Mouse (Mus musculus) intestine, postnatal 0 days (tissue): ENCODE measurements at regions not wholly inside any gene's neighbourhood (a gene's known extent, or its start where the extent isn't known, plus 50 kb on each side); places are given as distances from the start of the nearest gene placed in this dataset.

ENCODE experiments used
- ATAC-seq: fragments of 200-750 bp; cut with Nextera tagmentation; 2 replicates; pipeline ENCODE4 v1.8.0; 2017; ENCODE audit warnings: mild to moderate bottlenecking, moderate TSS enrichment, moderate library complexity
- H3K27ac ChIP-seq: fragments of 300-500 bp; sonication (generic); 2 replicates; pipeline ENCODE4 v1.5.1; 2014; ENCODE audit warnings: mild to moderate bottlenecking, low read depth, low read length, moderate library complexity
- H3K27me3 ChIP-seq: fragments of 300-500 bp; sonication (generic); replicated peaks from 2 replicates; pipeline ENCODE4 v1.6.1; 2014; ENCODE audit warnings: low read length, mixed read lengths; ENCODE audit not compliant: control insufficient read depth, insufficient read depth
- H3K36me3 ChIP-seq: fragments of 300-500 bp; sonication (generic); 2 replicates; pipeline ENCODE4 v1.6.1; 2014; ENCODE audit warnings: mild to moderate bottlenecking, moderate library complexity; ENCODE audit not compliant: control insufficient read depth, insufficient read depth
- H3K4me1 ChIP-seq: fragments of 300-500 bp; sonication (generic); replicated peaks from 2 replicates; pipeline ENCODE4 v1.6.1; 2014; ENCODE audit warnings: antibody characterized with exemption, low read length, mixed read lengths; ENCODE audit not compliant: control insufficient read depth, insufficient read depth
- H3K4me2 ChIP-seq: fragments of 300-500 bp; sonication (generic); replicated peaks from 2 replicates; pipeline ENCODE4 v1.6.1; 2014; ENCODE audit warnings: low read depth, mild to moderate bottlenecking, moderate library complexity
- H3K4me3 ChIP-seq: fragments of 300-500 bp; sonication (generic); 2 replicates; pipeline ENCODE4 v1.5.1; 2014; ENCODE audit warnings: low read depth, low read length
- H3K9ac ChIP-seq: fragments of 300-500 bp; sonication (generic); 2 replicates; pipeline ENCODE4 v1.6.1; 2014; ENCODE audit warnings: mild to moderate bottlenecking, low read depth, low read length
- H3K9me3 ChIP-seq: fragments of 300-500 bp; sonication (generic); 2 replicates; pipeline ENCODE4 v1.6.1; 2016; ENCODE audit warnings: mixed run types; ENCODE audit not compliant: control insufficient read depth
- CTCF ChIP-seq: sonication (generic); IDR thresholded peaks from 2 replicates; pipeline ENCODE4 v1.5.1; 2016; ENCODE audit warnings: low read depth, mild to moderate bottlenecking, control low read depth, antibody characterized with exemption, moderate library complexity
- WGBS: fragments of 180-500 bp; shearing (Covaris S2); extraction: QIAGEN DNeasy Blood & Tissue Kit; methylation state at CpG from one replicate; pipeline ENCODE4 v1.1.7; 2014; 5-methylcytosine and 5-hydroxymethylcytosine counted together

DNA sequence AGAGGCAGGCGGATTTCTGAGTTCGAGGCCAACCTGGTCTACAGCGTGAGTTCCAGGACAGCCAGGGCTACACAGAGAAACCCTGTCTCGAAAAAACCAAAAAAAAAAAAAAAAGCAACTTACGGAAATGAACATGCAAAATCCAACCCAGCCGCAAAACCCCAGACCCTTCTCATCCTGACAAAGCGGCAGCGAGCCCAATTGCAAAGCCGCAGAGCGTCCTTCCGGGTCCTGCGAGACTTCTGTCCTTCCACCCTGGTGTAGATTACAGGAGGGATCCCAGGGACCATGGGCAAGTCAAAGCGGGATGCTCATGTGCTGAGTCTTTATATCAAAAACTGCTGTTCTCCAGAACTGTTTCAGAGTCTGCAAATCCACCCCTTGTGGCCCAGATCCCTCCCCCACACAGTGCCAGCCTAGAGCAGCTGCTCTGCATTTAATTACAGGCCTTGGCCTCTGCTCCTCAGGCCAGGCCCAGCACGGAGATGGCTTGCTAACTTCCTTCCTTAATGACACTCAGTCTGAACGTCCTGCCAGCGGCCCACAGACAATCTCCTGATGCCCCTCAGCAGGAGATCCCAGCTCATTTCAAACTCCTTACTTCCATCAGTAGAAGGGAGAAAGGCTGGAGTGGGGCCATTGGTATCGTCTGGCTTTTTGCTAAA, 67.1 kb upstream of the Tmem150c start:
- no peak for TF ChIP-seq CTCF
- WGBS: 83% methylated on average over 17 of the region's 17 CpGs
- no peaks in the 10 kb centered on the region for H3K36me3 ChIP-seq
- no peak overlapping the region for H3K4me2 ChIP-seq
- H3K4me1 ChIP-seq: no peaks in the 10 kb centered on the region; the same call in 1 of the 2 replicates
- H3K9me3 ChIP-seq: no peaks in the 10 kb centered on the region
- no peak for ATAC-seq
- H3K27me3 ChIP-seq: no peaks in the 10 kb centered on the region
- no peak overlapping the region for H3K27ac ChIP-seq
- H3K9ac ChIP-seq: no peak overlapping the region
- H3K4me3 ChIP-seq: no peak overlapping the region

DNA sequence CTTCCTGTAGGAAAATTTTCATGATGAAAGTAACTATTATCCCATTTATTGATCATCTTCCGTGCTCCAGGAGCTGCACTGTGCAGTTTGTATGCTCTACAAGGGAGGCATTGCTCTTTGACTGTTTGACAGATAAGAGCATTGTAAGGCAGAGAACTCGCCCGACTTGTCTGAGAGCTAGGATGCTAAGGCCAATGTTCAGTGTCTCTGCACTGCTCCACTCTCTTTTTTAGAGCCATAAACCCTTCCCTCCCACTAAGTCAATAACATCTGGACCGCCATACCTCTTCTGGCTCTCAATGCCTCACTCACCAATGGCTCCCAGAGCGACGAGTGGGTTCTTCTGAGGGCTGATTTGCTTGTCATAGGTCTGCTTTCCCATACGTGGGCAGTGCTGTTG, 65.9 kb upstream of the Tmem150c start:
- Histone ChIP-seq H3K27me3 (no peaks in the 10 kb centered on the region), H3K9ac (no peak overlapping the region), H3K4me2 (no peak overlapping the region), H3K36me3 (no peaks in the 10 kb centered on the region), H3K9me3 (no peaks in the 10 kb centered on the region), H3K4me1 (no peaks in the 10 kb centered on the region; the same call in 1 of the 2 replicates), H3K27ac (no peak overlapping the region), H3K4me3 (no peak overlapping the region)
- peak; percentile 58 for ATAC-seq
- no peak for TF ChIP-seq CTCF
- WGBS: 35% methylated on average over 7 of the region's 7 CpGs

DNA sequence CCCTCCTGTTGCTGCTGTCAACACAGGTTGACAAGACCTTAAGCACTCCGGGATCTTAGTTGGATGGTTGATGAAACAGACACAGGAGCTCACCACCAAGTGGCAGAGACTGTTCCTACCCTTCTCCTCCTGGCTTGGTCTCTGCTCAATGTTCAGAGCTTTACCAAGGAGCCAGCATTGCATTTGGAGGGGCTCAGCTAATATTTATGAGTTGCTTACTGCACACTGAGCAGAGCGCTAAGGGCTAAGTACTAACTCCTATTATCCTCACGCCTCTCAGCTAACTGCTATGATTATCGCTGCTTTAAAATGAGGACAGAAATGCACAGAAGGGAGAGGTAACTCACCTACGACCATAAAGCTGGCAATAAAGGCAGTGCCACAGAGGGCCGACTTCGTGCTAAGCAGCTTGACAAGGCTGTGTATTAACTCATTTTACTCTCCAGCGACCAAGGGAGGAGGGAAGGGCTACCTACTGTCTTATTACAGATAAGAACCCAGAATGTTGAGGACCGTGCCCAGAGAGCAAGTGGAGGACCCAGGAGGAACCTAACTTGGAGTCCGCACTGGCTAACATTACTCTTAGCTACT, 65.3 kb upstream of the Tmem150c start:
- Histone ChIP-seq H3K36me3 (no peaks in the 10 kb centered on the region), H3K9me3 (no peaks in the 10 kb centered on the region), H3K9ac (no peak overlapping the region), H3K4me2 (no peak overlapping the region; the same call in 1 of the 2 replicates), H3K27me3 (no peaks in the 10 kb centered on the region), H3K4me3 (no peak overlapping the region), H3K4me1 (no peaks in the 10 kb centered on the region), H3K27ac (no peak overlapping the region)
- no peak for ATAC-seq
- TF ChIP-seq CTCF: no peak
- WGBS: 41% methylated on average over 10 of the region's 10 CpGs

DNA sequence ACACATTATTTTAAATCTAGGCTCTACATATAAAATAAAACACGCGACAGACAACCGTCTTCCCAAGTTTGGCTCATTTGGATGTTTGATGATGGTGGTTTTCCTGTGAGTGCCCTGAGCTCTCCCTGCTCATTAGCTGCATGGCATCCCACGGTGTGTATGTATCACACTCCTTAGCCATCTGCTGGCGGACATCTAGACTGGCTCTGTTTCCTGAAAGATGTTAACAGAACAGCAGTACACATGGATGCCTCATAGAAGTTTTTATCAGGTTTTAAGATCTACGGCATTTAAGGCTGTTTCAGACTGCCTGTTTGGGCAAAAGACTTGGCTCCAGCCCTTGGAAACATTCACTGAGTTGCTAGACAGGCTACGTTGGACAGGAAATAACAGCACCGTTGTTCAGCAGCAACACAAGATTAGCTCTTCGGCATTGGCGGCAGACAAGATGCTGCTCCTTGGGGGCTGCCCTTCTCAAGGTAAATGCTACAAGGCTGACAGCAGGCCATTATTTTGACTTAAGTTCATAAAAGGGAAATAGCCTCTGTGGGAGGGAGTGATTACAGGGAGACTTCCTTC, 61.5 kb upstream of the Tmem150c start:
- Histone ChIP-seq H3K9ac (no peak overlapping the region), H3K4me1 (no peaks in the 10 kb centered on the region), H3K4me2 (no peak overlapping the region), H3K27ac (no peak overlapping the region), H3K36me3 (no peaks in the 10 kb centered on the region), H3K9me3 (no peaks in the 10 kb centered on the region), H3K4me3 (no peak overlapping the region), H3K27me3 (no peaks in the 10 kb centered on the region)
- TF ChIP-seq CTCF: peak; percentile 20; the same call in 1 of the 2 replicates
- 69% methylated on average over 10 of the region's 10 CpGs for WGBS
- no peak for ATAC-seq

DNA sequence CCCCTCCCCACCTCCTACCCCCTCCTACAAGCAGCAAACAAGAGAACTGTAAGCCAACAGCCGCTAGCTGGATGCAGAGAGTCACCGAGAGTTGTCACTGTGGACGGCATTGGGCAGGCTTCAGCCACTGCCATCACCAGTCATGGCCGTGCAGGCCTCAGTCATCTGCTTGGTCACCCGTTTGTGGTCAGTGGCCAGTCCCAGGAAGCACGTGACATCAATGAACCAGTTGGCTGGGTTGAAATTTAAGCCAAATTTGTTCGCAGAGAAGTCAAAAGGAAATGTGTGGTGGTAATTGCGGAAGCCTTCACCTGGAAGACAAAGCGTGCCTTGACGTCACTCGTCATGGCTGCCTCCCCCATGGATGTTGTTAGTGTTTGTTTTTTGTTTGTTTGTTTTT, 60.7 kb upstream of the Tmem150c start:
- no peaks in the 10 kb centered on the region for H3K36me3 ChIP-seq
- WGBS: 80% methylated on average over 11 of the region's 11 CpGs
- no peak for ATAC-seq
- no peaks in the 10 kb centered on the region for H3K9me3 ChIP-seq
- H3K27me3 ChIP-seq: no peaks in the 10 kb centered on the region
- no peaks in the 10 kb centered on the region for H3K4me1 ChIP-seq
- H3K27ac ChIP-seq: no peak overlapping the region
- TF ChIP-seq CTCF: no peak
- H3K9ac ChIP-seq: no peak overlapping the region
- no peak overlapping the region for H3K4me3 ChIP-seq
- no peak overlapping the region for H3K4me2 ChIP-seq

DNA sequence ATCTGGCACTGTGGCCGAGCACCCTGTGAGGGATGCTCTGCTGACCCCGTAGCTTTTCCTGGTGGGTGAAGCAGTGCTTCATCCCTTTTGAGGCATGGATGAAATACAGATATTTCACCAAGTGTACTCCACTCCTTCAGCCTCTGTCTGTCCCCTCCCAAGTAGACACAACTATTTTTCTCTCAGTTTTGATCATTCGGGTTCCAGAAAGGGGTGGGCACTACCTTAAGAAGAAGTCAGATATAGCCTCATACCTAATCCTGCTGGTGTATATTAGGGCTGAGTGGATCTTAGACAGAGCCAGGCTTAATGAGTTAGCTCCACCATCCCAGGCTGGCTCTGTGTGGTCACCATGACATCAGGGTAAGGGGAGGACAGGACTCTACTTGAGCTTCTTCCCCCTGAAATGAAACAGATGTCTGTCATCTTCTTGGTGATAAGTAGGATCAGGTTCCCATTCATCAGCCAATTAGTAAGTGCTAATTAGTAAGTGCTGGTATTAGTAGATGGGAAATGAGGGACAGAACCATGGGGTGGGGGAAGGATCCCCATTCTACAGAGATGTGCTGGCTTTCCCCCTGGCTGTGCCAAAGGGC, 58.7 kb upstream of the Tmem150c start:
- Histone ChIP-seq H3K4me2 (no peak overlapping the region), H3K4me3 (no peak overlapping the region), H3K27ac (no peak overlapping the region), H3K9ac (no peak overlapping the region), H3K9me3 (no peaks in the 10 kb centered on the region), H3K27me3 (no peaks in the 10 kb centered on the region), H3K36me3 (no peaks in the 10 kb centered on the region), H3K4me1 (no peaks in the 10 kb centered on the region)
- no peak for ATAC-seq
- no peak for TF ChIP-seq CTCF
- WGBS: 92% methylated on average over 3 of the region's 3 CpGs
